Mouse (Mus musculus) heart, embryonic 10.5 days (tissue): Measurements from ENCODE around the gene Nlrp3. TPM values are rescaled to one million over a fixed set of nuclear protein-coding genes. Genes with fewer than 3 reads are reported as not detected.
"Not testable (repeated sequence)": the region's sequence is repeated elsewhere in the genome, so short reads cannot be mapped to it uniquely, and the experiment has no call there.

ENCODE experiments used
- DNase-seq: peaks from one replicate; pipeline ENCODE4 v3.0.0-alpha.2; 2017; ENCODE audit warnings: low spot score
- H3K27ac ChIP-seq: fragments of 300-500 bp; sonication (generic); 2 replicates; pipeline ENCODE4 v1.5.1; 2016; ENCODE audit warnings: mild to moderate bottlenecking
- H3K27me3 ChIP-seq: fragments of 300-500 bp; sonication (generic); 2 replicates; pipeline ENCODE4 v1.6.1; 2016; ENCODE audit warnings: mild to moderate bottlenecking; ENCODE audit not compliant: poor library complexity, insufficient read depth, severe bottlenecking
- H3K36me3 ChIP-seq: fragments of 300-500 bp; sonication (generic); 2 replicates; pipeline ENCODE4 v1.6.1; 2016; ENCODE audit warnings: mild to moderate bottlenecking, moderate library complexity
- H3K4me1 ChIP-seq: fragments of 300-500 bp; sonication (generic); 2 replicates; pipeline ENCODE4 v1.6.1; 2016; ENCODE audit warnings: mild to moderate bottlenecking
- H3K4me3 ChIP-seq: fragments of 300-500 bp; sonication (generic); 2 replicates; pipeline ENCODE4 v1.5.1; 2016; ENCODE audit warnings: mild to moderate bottlenecking, moderate library complexity
- H3K9me3 ChIP-seq: fragments of 300-500 bp; sonication (generic); 2 replicates; pipeline ENCODE4 v1.6.1; 2016; ENCODE audit warnings: mild to moderate bottlenecking, moderate library complexity
- WGBS: fragments of 180-500 bp; shearing (Covaris S2); methylation state at CpG from one replicate; pipeline ENCODE4 v1.1.7; 2016; 5-methylcytosine and 5-hydroxymethylcytosine counted together
- polyA plus RNA-seq: library from polyadenylated mRNA; unstranded; fragments of >200 nt; fragmentation: Nextera tagmentation; extraction: Ambion mirVana; gene quantifications from 2 replicates; pipeline ENCODE4 v1.2.1, GENCODE M21; 2016

Gene Nlrp3
- polyA plus RNA-seq, 1 experiment from 2014 or later: 0.40 TPM

GRCm38 (mm10) chr11:59542442-59542841, 1.1 kb downstream of the Nlrp3 start:
- 72% methylated on average over 6 of the region's 6 CpGs for WGBS
- no peaks in the 10 kb centered on the region; the same call in 1 of the 2 replicates for H3K9me3 ChIP-seq
- H3K36me3 ChIP-seq: no peaks in the 10 kb centered on the region
- H3K27ac ChIP-seq: no peak overlapping the region
- no peaks in the 10 kb centered on the region for H3K27me3 ChIP-seq
- no peak for DNase-seq
- no peak overlapping the region for H3K4me3 ChIP-seq
- no peaks in the 10 kb centered on the region for H3K4me1 ChIP-seq

DNA sequence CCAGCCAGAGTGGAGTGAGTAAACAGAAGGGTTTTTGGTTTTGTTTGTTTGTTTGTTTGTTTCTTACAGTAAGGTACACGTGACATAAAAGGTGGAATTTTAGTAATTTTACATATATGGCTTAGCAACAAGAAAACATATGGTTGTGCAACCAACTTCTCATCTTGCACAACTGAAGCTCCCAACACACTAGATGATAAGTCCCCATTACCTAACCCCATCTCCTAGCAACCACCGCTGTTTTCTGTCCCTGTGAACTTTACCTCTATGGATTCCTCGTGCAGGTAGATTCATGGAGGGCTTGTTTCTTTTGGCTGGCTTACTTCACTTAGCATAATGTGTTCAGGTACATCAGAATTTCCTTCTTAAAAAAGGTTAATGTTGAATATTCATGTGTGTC, 2.0 kb downstream of the Nlrp3 start:
- no peaks in the 10 kb centered on the region; the same call in 1 of the 2 replicates for H3K9me3 ChIP-seq
- WGBS: 79% methylated on average over 3 of the region's 3 CpGs
- H3K4me1 ChIP-seq: no peaks in the 10 kb centered on the region
- no peaks in the 10 kb centered on the region for H3K36me3 ChIP-seq
- H3K27me3 ChIP-seq: no peaks in the 10 kb centered on the region
- H3K4me3 ChIP-seq: no peak overlapping the region
- no peak overlapping the region for H3K27ac ChIP-seq
- DNase-seq: no peak

DNA sequence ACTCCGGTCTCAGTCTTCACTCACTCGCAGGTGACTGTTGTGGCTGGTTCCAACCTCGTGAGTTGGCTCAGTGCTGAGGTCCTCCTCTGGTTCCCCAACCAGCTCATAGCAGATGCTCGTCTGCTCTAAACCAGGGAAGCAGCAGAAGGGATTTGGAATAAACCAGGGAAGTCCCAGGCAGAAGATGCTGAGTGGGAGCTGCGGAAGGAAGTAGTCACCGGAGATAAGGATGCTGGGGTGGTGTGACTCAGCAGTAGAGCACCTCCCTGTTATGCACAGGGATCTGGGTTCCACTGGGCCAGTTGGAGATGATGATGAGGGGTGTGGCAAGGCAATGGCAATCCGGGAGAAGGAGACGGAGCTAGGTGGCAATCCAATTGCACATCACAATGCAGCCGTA, 2.6 kb downstream of the Nlrp3 start:
- H3K36me3 ChIP-seq: no peaks in the 10 kb centered on the region
- DNase-seq: no peak
- H3K4me3 ChIP-seq: no peak overlapping the region
- H3K4me1 ChIP-seq: no peaks in the 10 kb centered on the region
- 79% methylated on average over 9 of the region's 9 CpGs for WGBS
- H3K27ac ChIP-seq: no peak overlapping the region
- no peaks in the 10 kb centered on the region; the same call in 1 of the 2 replicates for H3K9me3 ChIP-seq
- no peaks in the 10 kb centered on the region for H3K27me3 ChIP-seq

DNA sequence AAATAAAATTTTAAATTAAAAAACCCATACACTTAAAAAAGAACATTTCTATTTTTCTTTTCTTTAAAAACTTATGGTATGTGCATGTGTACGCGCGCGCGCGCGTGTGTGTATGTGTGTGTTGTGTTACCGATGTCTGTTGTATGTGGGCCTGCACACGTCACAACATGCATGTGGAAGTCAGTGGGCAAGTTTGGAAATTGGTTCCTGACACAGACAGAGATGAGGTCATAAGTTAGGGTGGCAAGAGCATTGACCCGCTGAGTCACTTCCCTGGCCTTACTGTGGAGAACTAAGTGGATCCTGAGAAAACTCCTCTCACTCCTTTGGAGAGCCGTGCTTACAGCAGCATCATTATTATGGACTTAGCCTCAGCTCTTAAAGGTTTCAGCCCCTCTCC, 12.8 kb downstream of the Nlrp3 start:
- H3K4me3 ChIP-seq: no peak overlapping the region
- no peaks in the 10 kb centered on the region for H3K9me3 ChIP-seq
- no peaks in the 10 kb centered on the region for H3K27me3 ChIP-seq
- H3K4me1 ChIP-seq: 0 out of 2 replicates have a peak, but pooled peaks cover 4% of the 10 kb centered on the region
- DNase-seq: no peak
- H3K36me3 ChIP-seq: no peaks in the 10 kb centered on the region
- WGBS: 92% methylated on average over 11 of the region's 11 CpGs
- H3K27ac ChIP-seq: no peak overlapping the region

DNA sequence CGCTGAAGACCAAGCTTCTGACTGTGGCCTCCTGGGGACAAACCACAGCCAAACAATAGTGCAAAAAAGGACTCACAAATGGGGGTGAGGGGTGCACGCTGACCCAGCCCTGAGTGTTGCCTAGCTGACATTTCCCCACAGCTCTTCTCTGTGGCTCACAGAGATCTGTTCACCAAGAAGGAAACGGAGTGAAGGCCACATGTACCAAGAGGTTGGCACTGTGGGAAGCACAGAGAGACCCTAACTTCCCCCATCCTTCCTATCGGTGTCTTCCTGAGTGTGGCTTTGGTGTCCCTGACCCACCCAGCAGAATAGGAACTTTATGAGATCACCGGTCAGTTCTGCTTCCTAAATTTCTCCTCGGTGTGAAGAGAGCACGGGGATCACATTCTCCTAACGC, 13.2 kb downstream of the Nlrp3 start:
- Histone ChIP-seq H3K4me3 (no peak overlapping the region), H3K4me1 (0 out of 2 replicates have a peak, but pooled peaks cover 4% of the 10 kb centered on the region), H3K27ac (no peak overlapping the region), H3K27me3 (no peaks in the 10 kb centered on the region), H3K36me3 (no peaks in the 10 kb centered on the region), H3K9me3 (no peaks in the 10 kb centered on the region)
- peak; percentile 52 for DNase-seq
- 79% methylated on average over 8 of the region's 8 CpGs for WGBS

DNA sequence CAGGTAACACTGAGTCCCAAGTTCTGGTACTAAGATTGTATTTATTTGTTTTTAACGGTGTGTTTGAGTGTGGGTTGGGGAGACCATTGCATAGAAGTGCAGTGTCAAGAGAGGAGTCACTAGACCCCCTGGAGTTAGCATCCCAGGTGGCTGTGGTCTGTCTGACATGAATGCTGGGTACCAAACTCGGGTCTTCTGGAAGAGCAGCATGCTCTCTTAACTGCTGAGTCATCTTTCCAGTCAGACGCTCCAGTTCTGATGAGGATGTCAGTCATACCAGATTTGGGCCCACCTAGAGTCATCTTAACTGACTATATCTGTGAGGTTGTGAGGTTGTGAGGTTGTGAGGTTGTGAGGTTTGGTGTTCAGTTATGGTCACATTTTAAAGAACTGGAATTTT, 19.5 kb downstream of the Nlrp3 start:
- 0 out of 2 replicates have a peak, but pooled peaks cover under 1% of the 10 kb centered on the region for H3K4me1 ChIP-seq
- H3K4me3 ChIP-seq: no peak overlapping the region
- H3K9me3 ChIP-seq: no peaks in the 10 kb centered on the region
- H3K36me3 ChIP-seq: no peaks in the 10 kb centered on the region
- no peaks in the 10 kb centered on the region for H3K27me3 ChIP-seq
- no peak overlapping the region for H3K27ac ChIP-seq
- DNase-seq: no peak
- WGBS: 64% methylated on average over 3 of the region's 3 CpGs

DNA sequence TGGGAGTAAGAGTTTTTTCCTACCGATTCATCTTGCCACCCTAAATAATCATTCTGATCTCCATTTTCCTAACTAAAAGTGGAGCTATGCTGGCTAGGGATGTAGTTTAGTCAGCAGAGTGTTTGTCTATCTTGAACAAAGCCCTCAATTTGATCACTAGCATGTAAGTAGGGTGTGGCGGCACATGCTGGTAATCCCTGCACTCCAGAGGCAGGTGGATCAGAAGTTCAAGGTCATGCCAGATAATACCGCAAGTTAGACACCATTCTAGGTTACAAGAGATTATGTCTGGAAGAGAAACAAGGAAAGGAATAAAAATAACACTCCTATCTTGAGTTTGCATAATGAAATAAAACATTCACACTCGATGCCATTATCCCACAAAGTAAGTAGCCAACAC, 21.0 kb downstream of the Nlrp3 start:
- 89% methylated on average over 4 of the region's 4 CpGs for WGBS
- Histone ChIP-seq H3K9me3 (no peaks in the 10 kb centered on the region), H3K4me3 (no peak overlapping the region), H3K27me3 (no peaks in the 10 kb centered on the region), H3K4me1 (no peaks in the 10 kb centered on the region), H3K36me3 (no peaks in the 10 kb centered on the region), H3K27ac (no peak overlapping the region)
- no peak for DNase-seq

GRCm38 (mm10) chr11:59562837-59563236, 21.5 kb downstream of the Nlrp3 start:
- no peak overlapping the region for H3K27ac ChIP-seq
- H3K27me3 ChIP-seq: no peaks in the 10 kb centered on the region
- H3K9me3 ChIP-seq: no peaks in the 10 kb centered on the region
- no peaks in the 10 kb centered on the region for H3K4me1 ChIP-seq
- H3K36me3 ChIP-seq: no peaks in the 10 kb centered on the region
- WGBS: 78% methylated on average over 9 of the region's 9 CpGs
- DNase-seq: no peak
- no peak overlapping the region for H3K4me3 ChIP-seq

- H3K9me3 ChIP-seq: no peaks in the 10 kb centered on the region
- no peak overlapping the region for H3K27ac ChIP-seq
- no peak for DNase-seq
- H3K36me3 ChIP-seq: no peaks in the 10 kb centered on the region
- peaks cover 27% of the 10 kb centered on the region for H3K27me3 ChIP-seq
- no peaks in the 10 kb centered on the region for H3K4me1 ChIP-seq
- WGBS: 56% methylated on average over 3 of the region's 3 CpGs
- no peak overlapping the region for H3K4me3 ChIP-seq
These were observed 27.9 kb downstream of the Nlrp3 start for GRCm38 (mm10) chr11:59569306-59569705.

- H3K4me3 ChIP-seq: no peak overlapping the region
- no peak overlapping the region for H3K27ac ChIP-seq
- no peaks in the 10 kb centered on the region for H3K36me3 ChIP-seq
- WGBS: 57% methylated on average over 9 of the region's 9 CpGs
- H3K9me3 ChIP-seq: no peaks in the 10 kb centered on the region
- no peaks in the 10 kb centered on the region for H3K4me1 ChIP-seq
- no peak for DNase-seq
- peaks cover 32% of the 10 kb centered on the region for H3K27me3 ChIP-seq
These were observed 34.4 kb downstream of the Nlrp3 start for GRCm38 (mm10) chr11:59575726-59576125.

- H3K4me3 ChIP-seq, DNase-seq, H3K36me3 ChIP-seq, H3K4me1 ChIP-seq, H3K27ac ChIP-seq, H3K9me3 ChIP-seq: not testable (repeated sequence)
- peaks cover 28% of the 10 kb centered on the region for H3K27me3 ChIP-seq
These were observed 34.8 kb downstream of the Nlrp3 start, which contains the start of gene Olfr222 for GRCm38 (mm10) chr11:59576135-59576534. Olfr222 (minus strand) TSS chr11:59576235.

GRCm38 (mm10) chr11:59584539-59584938, 43.2 kb downstream of the Nlrp3 start:
- Histone ChIP-seq H3K9me3 (no peaks in the 10 kb centered on the region), H3K4me3 (no peak overlapping the region), H3K36me3 (no peaks in the 10 kb centered on the region), H3K4me1 (no peaks in the 10 kb centered on the region), H3K27me3 (no peaks in the 10 kb centered on the region), H3K27ac (no peak overlapping the region)
- no peak for DNase-seq
- 33% methylated on average over 6 of the region's 6 CpGs for WGBS

- H3K36me3 ChIP-seq: no peaks in the 10 kb centered on the region
- H3K4me3 ChIP-seq: no peak overlapping the region
- H3K27ac ChIP-seq: no peak overlapping the region
- no peaks in the 10 kb centered on the region for H3K27me3 ChIP-seq
- no peaks in the 10 kb centered on the region for H3K4me1 ChIP-seq
- no peaks in the 10 kb centered on the region for H3K9me3 ChIP-seq
- DNase-seq: no peak
- 89% methylated on average over 8 of the region's 8 CpGs for WGBS
These were observed 48.1 kb downstream of the Nlrp3 start for GRCm38 (mm10) chr11:59589496-59589895.

DNA sequence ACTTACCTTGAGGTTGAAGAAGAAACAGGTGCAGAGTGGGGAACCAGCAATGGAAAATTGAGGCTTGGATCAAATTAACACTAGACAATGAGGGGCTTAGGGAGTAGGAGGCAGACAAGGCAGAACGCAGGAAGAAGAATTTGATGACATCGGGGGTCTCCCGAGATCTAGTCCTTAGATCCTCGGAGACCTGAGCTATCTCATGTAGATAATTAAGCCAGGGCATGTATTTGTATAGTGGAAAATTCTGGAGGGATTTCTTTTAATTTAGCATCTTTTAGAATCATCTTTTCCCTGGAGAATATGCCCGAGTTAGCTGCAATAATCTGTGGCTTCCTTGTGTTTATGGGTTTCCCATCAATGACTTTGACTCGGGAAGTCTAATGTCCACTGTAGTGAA, 51.8 kb downstream of the Nlrp3 start, which contains the start of gene Olfr223:
Gene Olfr223, minus strand, starts transcription at position 101 of the 400 bp plus-strand sequence.
- Histone ChIP-seq H3K36me3 (no peaks in the 10 kb centered on the region), H3K27me3 (peaks cover 7% of the 10 kb centered on the region; the same call in 1 of the 2 replicates), H3K9me3 (no peaks in the 10 kb centered on the region), H3K27ac (no peak within 1 kb of the TSS), H3K4me1 (no peaks in the 10 kb centered on the region), H3K4me3 (no peak within 1 kb of the TSS)
- 84% methylated on average over 6 of the region's 6 CpGs for WGBS
- DNase-seq: no peak
